Mouse (Mus musculus): ENCODE data around the gene Mylk. TPM values are rescaled to one million over a fixed set of nuclear protein-coding genes. Genes with fewer than 3 reads are reported as not detected.
A peak's percentile ranks its signal among the peaks of the same experiment; 100 is the strongest.

Gene Mylk
- polyA plus RNA-seq, 1 experiment = 90.1 TPM

DNA sequence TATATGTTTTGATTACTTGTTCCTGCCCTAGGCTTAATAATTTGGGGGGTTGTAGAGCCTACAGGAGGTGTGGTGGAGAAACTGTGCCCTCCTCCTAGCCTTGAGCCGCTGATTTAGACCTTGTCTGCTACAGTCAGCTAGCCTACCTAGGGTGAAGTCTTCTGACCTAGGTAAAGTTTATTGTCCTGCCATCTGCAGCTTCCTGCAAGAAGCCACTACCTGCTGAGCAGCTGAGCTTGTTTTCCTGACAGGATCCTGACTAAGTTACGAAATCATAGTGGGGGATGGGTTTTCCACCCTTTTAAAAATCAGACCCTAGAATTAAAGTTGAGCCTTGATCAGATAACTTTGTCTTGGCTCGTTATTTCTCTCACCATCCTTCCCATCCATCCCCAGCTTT is 271.5 kb downstream of the Mylk start:
- H3K27me3 ChIP-seq (replicated peaks) = peaks cover 3% of the 10 kb centered on the region
- H3K4me3 ChIP-seq (replicated peaks) = no peak overlapping the region
- peaks cover 19% of the 10 kb centered on the region for H3K4me1 ChIP-seq
- H3K36me3 ChIP-seq (replicated peaks; ENCODE audit: low read length) = no peaks in the 10 kb centered on the region
- H3K9me3 ChIP-seq = peaks cover 10% of the 10 kb centered on the region
- TF ChIP-seq GATA1 (IDR thresholded peaks at IDR 0.05; ENCODE audit: borderline replicate concordance, low read length) (no peak), FLI1 (IDR thresholded peaks at IDR 0.05; ENCODE audit: low read length) (no peak)

DNA sequence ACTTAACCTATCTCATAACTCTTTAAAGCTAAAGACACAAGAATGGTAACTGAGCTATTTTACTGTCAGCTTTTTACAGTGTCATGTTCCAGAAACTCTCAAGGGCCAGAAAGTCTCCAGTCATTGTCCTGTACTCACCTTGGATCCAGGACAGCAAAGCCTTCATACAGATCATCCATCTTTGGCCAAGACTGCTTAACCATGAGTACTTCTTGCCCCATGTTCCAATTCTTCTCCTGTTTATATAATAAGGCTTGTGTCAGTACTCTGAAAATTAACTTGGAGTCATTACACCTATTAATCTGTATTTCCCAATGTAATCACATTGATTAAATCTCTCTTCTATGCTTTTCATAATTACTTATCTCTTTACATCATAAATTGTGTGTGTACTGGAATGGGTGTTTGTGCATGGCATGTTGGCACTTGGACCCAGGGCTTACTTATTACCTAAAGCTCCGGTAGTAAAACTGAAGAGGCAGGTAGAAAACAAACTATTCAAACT is 273.5 kb downstream of the Mylk start:
- no peak for TF ChIP-seq GATA1 (IDR thresholded peaks at IDR 0.05; ENCODE audit: borderline replicate concordance, low read length)
- no peak for TF ChIP-seq FLI1 (IDR thresholded peaks at IDR 0.05; ENCODE audit: low read length)
- no peak overlapping the region for H3K4me3 ChIP-seq (replicated peaks)
- H3K4me1 ChIP-seq = peaks cover 23% of the 10 kb centered on the region
- peaks cover 2% of the 10 kb centered on the region for H3K27me3 ChIP-seq (replicated peaks)
- 0 out of 2 replicates have a peak, but pooled peaks cover 3% of the 10 kb centered on the region for H3K9me3 ChIP-seq
- no peaks in the 10 kb centered on the region for H3K36me3 ChIP-seq (replicated peaks; ENCODE audit: low read length)

DNA sequence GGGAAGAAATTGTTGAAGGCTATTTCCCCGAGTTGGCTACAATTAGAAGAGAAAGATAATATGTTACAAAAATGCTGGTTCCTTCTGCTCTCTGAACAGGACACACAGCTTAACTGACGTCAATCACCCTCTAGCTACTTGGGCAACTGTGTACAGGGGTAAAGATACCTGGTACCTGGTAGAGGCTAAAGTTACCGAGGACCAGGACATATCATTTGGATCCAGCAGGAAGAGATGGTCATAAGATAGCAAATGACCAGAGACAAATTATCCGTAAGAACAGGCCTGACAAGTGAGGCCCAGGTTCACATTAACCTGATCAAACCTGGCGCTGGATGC is 276.9 kb downstream of the Mylk start:
- H3K36me3 ChIP-seq (replicated peaks; ENCODE audit: low read length) = peaks cover 21% of the 10 kb centered on the region
- peak overlapping the region; percentile 96 for H3K4me3 ChIP-seq (replicated peaks)
- no peaks in the 10 kb centered on the region for H3K9me3 ChIP-seq
- peaks cover 2% of the 10 kb centered on the region for H3K27me3 ChIP-seq (replicated peaks)
- TF ChIP-seq FLI1 (IDR thresholded peaks at IDR 0.05; ENCODE audit: low read length) (0 out of 2 replicates have a peak, but pooled peaks have one; percentile 37), GATA1 (IDR thresholded peaks at IDR 0.05; ENCODE audit: borderline replicate concordance, low read length) (no peak)
- peaks cover 38% of the 10 kb centered on the region for H3K4me1 ChIP-seq

DNA sequence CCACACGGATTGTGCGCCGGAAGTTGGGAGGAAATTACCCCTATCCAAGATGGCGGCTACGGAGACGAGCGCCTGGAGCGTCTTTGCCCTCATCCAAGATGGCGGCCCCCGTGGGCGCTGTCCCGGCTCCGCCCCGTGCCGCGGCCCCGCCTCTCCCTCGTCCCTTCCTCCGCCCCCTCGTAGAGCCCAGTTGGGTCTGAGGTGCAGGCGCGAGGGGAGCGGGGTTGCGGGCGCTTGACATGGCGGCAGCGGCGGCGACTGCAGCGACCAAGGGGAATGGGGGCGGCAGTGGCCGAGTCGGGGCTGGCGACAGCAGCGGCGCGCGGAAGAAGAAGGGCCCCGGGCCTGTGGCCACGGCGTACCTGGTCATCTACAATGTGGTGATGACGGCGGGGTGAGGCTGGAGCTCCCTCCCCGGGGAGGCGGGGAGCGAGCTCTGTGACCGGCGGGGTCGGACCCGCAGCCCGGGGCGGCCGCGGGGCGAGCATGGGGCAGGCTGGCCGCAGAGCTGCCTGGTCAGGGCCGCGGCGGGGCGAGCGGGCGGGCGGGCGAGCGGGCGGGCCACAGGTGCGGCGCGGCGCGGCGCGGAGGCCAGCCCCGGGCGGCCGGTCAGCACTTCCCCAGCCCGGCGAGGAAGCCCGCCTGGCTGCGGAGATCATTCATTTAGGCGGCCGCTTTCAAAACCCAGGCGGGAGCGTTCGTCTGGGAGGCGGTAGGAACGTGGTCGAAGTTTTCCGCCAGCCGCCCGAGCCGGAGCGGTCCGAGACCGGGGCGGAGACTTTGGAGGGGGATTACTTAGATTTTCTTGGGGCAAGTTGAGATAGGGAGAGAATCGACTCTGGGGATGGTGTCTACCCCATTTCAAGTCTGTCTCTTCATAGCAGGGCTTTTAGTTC is 277.5 kb downstream of the Mylk start, which contains the start of gene Hacd2:
Hacd2 (plus strand) TSS at position 187 of the 896 bp plus-strand sequence.
- peaks cover 23% of the 10 kb centered on the region for H3K36me3 ChIP-seq (replicated peaks; ENCODE audit: low read length)
- H3K27me3 ChIP-seq (replicated peaks) = peaks cover 2% of the 10 kb centered on the region
- peak within 1 kb of the TSS; percentile 96 for H3K4me3 ChIP-seq (replicated peaks)
- no peaks in the 10 kb centered on the region for H3K9me3 ChIP-seq
- H3K4me1 ChIP-seq = peaks cover 34% of the 10 kb centered on the region
- TF ChIP-seq GATA1 (IDR thresholded peaks at IDR 0.05; ENCODE audit: borderline replicate concordance, low read length) = no peak

DNA sequence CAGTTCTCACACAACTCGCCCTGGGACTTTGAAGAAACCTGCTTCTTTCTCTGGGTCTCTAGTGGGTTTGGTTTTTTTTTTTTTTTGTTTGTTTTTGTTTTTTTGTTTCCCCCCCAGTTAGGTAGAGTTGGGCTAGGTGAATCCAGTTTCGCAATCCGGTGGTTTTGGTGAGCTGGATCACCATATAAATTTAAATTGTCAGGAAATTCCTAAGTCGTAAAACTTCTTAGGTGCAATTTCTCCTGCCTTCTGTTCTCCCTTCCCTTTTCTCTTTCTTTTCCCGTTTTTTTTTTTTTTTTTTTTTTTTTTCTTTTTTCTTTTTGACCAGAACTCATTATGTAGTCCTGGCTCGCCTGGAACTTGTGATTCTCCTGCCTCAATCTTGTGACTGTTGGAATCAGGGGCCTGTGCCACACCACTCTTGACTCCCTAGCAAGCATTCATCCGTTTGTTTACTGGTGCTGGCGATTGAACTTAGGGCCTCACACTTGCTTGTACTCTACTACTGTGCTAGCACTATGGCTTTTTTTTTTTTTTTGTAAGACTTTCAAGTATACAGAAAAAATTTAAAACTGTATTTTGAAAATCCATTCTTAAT is 278.2 kb downstream of the Mylk start:
- H3K4me3 ChIP-seq (replicated peaks) = peak overlapping the region; percentile 96
- TF ChIP-seq FLI1 (IDR thresholded peaks at IDR 0.05; ENCODE audit: low read length) = no peak
- no peak for TF ChIP-seq GATA1 (IDR thresholded peaks at IDR 0.05; ENCODE audit: borderline replicate concordance, low read length)
- H3K27me3 ChIP-seq (replicated peaks) = peaks cover 2% of the 10 kb centered on the region
- H3K4me1 ChIP-seq = peaks cover 27% of the 10 kb centered on the region
- peaks cover 23% of the 10 kb centered on the region for H3K36me3 ChIP-seq (replicated peaks; ENCODE audit: low read length)
- H3K9me3 ChIP-seq = no peaks in the 10 kb centered on the region

DNA sequence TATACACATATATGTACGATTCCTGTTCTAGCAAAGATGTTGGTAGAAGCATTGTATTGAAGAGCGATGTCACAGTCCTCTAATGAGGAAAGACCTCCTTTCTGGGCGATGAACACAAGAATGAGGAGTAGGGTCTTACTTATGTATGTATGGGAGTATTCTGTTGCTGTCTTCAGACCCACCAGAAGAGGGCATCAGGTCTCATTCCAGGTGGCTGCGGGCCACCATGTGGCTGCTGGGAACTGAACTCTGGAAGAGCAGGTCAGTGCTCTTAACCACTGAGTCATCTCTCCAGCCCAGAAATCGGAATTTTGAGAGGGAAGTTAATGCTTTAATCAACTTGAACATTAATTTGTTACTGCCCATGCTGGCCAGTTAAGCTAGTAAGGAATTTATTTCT is 279.3 kb downstream of the Mylk start:
- Histone ChIP-seq H3K36me3 (replicated peaks; ENCODE audit: low read length) (peaks cover 33% of the 10 kb centered on the region), H3K9me3 (no peaks in the 10 kb centered on the region), H3K27me3 (replicated peaks) (peaks cover 2% of the 10 kb centered on the region), H3K4me1 (peaks cover 22% of the 10 kb centered on the region), H3K4me3 (replicated peaks) (no peak overlapping the region)
- TF ChIP-seq FLI1 (IDR thresholded peaks at IDR 0.05; ENCODE audit: low read length) (no peak), GATA1 (IDR thresholded peaks at IDR 0.05; ENCODE audit: borderline replicate concordance, low read length) (no peak)

DNA sequence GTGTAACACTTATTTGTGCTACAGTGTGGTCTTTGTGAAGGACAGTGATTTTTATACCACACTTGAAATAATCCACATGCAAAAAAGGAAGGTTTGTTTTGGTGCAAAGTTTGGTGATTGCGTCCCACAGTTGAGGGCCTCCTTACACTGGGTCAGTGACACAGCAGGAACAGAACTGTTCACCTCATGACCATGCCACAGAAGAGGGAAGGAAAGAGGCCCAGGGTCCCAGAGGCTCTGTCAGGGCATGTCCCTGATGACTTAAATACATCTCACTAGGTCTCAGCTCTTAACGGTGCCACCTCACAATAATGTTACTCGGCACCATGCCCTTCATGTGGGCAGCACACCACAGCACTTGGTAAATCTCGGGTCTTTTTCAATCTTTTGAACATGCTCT is 280.3 kb downstream of the Mylk start:
- no peak for TF ChIP-seq FLI1 (IDR thresholded peaks at IDR 0.05; ENCODE audit: low read length)
- TF ChIP-seq GATA1 (IDR thresholded peaks at IDR 0.05; ENCODE audit: borderline replicate concordance, low read length) = no peak
- Histone ChIP-seq H3K27me3 (replicated peaks) (no peaks in the 10 kb centered on the region), H3K9me3 (no peaks in the 10 kb centered on the region), H3K4me1 (peaks cover 22% of the 10 kb centered on the region), H3K4me3 (replicated peaks) (peak overlapping the region; percentile 1), H3K36me3 (replicated peaks; ENCODE audit: low read length) (peaks cover 41% of the 10 kb centered on the region)

DNA sequence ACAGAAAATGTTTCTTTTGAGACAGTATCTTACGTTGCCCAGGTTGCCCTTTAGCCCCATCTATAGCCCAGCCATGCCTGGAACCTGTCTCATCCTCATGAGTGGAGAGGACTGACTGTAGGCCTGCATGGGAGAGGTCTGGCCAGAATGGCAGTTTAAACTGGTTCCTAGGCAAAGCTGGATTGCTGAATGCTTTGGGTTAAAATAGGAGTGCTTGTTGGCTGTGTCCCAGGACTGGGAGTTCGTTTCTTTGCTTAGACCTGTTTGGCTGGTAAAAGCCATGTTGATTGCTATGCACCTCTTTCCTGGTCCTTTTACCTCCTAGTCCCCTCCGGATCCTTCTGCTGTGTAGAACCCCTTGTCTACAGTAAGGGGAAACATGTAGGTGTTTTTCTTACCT is 288.2 kb downstream of the Mylk start:
- peaks cover 61% of the 10 kb centered on the region for H3K4me1 ChIP-seq
- H3K4me3 ChIP-seq (replicated peaks) = no peak overlapping the region
- peaks cover 72% of the 10 kb centered on the region for H3K36me3 ChIP-seq (replicated peaks; ENCODE audit: low read length)
- H3K27me3 ChIP-seq (replicated peaks) = no peaks in the 10 kb centered on the region
- TF ChIP-seq FLI1 (IDR thresholded peaks at IDR 0.05; ENCODE audit: low read length) (no peak), GATA1 (IDR thresholded peaks at IDR 0.05; ENCODE audit: borderline replicate concordance, low read length) (no peak)
- no peaks in the 10 kb centered on the region for H3K9me3 ChIP-seq

DNA sequence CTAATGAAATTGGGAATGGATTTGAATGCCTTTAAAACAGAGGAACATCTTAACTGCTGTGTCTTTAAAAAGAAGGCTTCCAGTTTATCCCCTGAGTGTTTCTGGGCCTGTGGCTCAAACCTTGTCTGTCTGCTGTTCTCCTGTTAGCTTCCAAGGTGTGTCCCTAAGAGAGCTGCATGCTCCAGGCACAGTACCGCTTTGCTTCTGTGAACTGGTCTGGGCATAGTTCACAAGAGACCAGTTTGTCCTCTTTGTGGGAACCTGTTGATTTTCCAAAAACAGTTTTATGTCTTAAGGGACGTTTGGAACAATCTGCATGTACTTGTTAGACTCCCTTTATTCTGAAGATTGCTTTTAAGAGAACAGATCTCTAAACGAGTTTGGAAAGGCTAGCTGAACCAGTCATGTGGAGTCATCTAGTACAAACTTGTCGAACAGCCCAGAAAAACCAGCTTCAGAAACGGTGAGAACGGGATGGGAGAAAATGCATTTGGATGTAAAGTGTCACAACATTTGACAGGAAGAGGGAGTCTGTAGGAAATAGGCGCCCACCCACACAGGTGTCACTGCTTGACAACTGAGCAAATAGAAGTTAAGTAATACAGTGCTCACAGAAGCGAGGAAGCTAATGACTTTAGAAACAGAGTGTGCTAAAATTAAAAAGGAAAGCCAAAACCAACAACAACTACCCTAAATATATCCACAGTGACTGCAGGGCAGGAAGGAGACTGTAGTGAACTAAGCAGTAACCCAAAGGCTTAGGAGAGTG is 289.0 kb downstream of the Mylk start:
- Histone ChIP-seq H3K4me3 (replicated peaks) (peak overlapping the region; percentile 28), H3K4me1 (peaks cover 69% of the 10 kb centered on the region), H3K9me3 (no peaks in the 10 kb centered on the region), H3K27me3 (replicated peaks) (no peaks in the 10 kb centered on the region), H3K36me3 (replicated peaks; ENCODE audit: low read length) (peaks cover 70% of the 10 kb centered on the region)
- no peak for TF ChIP-seq GATA1 (IDR thresholded peaks at IDR 0.05; ENCODE audit: borderline replicate concordance, low read length)
- no peak for TF ChIP-seq FLI1 (IDR thresholded peaks at IDR 0.05; ENCODE audit: low read length)

All from megakaryocyte, embryonic 14.5 days (primary cell).